Mouse (Mus musculus) heart, adult 8-10 months (tissue): ENCODE results near the gene Ip6k1. TPM values are rescaled to one million over a fixed set of nuclear protein-coding genes. Genes with fewer than 3 reads are reported as not detected.

ENCODE experiments used
- DNase-seq: peaks from one replicate; pipeline ENCODE4 v3.0.0; 2022; ENCODE audit warnings: low spot score
- total RNA-seq, 4 experiments: library from RNA; stranded (reverse); gene quantifications; 2 replicates each; pipeline ENCODE4 v1.2.4; 2022

The Ip6k1 gene
- total RNA-seq, 4 experiments from 2014 or later = 32.4 to 54.1 (median 41.1) TPM

- no peak for DNase-seq
Observed at GRCm38 (mm10) chr9:108056361-108057261, 54.3 kb downstream of the Ip6k1 start.

- no peak for DNase-seq
Observed at GRCm38 (mm10) chr9:108057262-108057562, 54.9 kb downstream of the Ip6k1 start.

GRCm38 (mm10) chr9:108058291-108058690, 56.0 kb downstream of the Ip6k1 start:
- DNase-seq = no peak

- no peak for DNase-seq
Observed at GRCm38 (mm10) chr9:108062142-108062541, 59.8 kb downstream of the Ip6k1 start.

- DNase-seq = no peak
Observed at GRCm38 (mm10) chr9:108063361-108063760, 61.1 kb downstream of the Ip6k1 start.

GRCm38 (mm10) chr9:108065491-108066011, 63.2 kb downstream of the Ip6k1 start:
- DNase-seq = peak; percentile 49

GRCm38 (mm10) chr9:108067199-108067598, 64.9 kb downstream of the Ip6k1 start:
- DNase-seq = no peak

GRCm38 (mm10) chr9:108067900-108068299, 65.6 kb downstream of the Ip6k1 start:
- peak; percentile 90 for DNase-seq

GRCm38 (mm10) chr9:108069007-108069406, 66.7 kb downstream of the Ip6k1 start:
- no peak for DNase-seq

GRCm38 (mm10) chr9:108069529-108069928, 67.2 kb downstream of the Ip6k1 start:
- no peak for DNase-seq

GRCm38 (mm10) chr9:108071801-108072200, 69.5 kb downstream of the Ip6k1 start:
- DNase-seq = no peak

- DNase-seq = no peak
Observed at GRCm38 (mm10) chr9:108072481-108072924, 70.2 kb downstream of the Ip6k1 start.

GRCm38 (mm10) chr9:108073141-108073930, 71.0 kb downstream of the Ip6k1 start:
- no peak for DNase-seq

GRCm38 (mm10) chr9:108080168-108080567, 77.9 kb downstream of the Ip6k1 start, which contains the start of gene Mst1:
TSS of gene Mst1 (plus strand) at chr9:108080436.
- no peak for DNase-seq

GRCm38 (mm10) chr9:108082549-108082948, 80.2 kb downstream of the Ip6k1 start:
- no peak for DNase-seq

GRCm38 (mm10) chr9:108082988-108083431, 80.7 kb downstream of the Ip6k1 start, which contains the start of gene Rnf123:
TSS of gene Rnf123 (minus strand) at chr9:108083346.
- no peak for DNase-seq

- no peak for DNase-seq
Observed at GRCm38 (mm10) chr9:108083561-108083960, 81.3 kb downstream of the Ip6k1 start.

- no peak for DNase-seq
Observed at GRCm38 (mm10) chr9:108085261-108085660, 83.0 kb downstream of the Ip6k1 start.

- no peak for DNase-seq
Observed at GRCm38 (mm10) chr9:108090611-108091120, 88.4 kb downstream of the Ip6k1 start.

- no peak for DNase-seq
Observed at GRCm38 (mm10) chr9:108093586-108093985, 91.3 kb downstream of the Ip6k1 start.

GRCm38 (mm10) chr9:108094184-108094941, 92.1 kb downstream of the Ip6k1 start, which contains the start of gene Apeh:
TSS of gene Apeh (minus strand) at chr9:108094606.
- DNase-seq = peak; percentile 94
